In the genomic region with DNA sequence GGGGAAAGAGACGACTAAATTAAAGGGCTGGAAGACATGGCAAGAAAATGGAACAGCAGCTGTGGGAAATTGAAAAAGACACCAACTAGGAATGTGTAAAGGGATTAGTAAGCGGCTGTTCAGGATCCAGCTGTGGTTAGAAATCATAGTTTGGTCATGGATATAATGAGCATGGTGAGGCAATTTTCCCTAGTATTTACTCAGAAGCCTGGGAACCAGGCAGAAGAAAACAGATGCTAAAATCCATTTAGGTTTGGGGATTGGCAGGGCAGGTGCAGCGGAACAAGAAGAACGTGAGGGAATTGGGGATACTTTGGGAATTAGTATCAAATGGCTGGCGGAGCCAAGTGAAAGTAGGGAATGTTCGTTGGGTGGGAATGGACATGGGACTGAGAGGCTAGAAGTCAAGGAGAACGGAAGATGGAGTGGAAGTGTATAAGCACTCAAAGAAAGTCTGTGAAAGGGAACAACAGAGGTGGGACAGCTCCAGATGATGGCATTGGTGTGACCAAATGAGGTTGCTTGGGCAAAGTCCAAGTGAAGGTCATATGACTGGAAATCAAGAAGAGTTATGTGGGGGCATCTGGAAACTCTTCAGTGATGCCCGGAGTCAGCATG, we compare ENCODE assay signal across 19 mouse cellular contexts.
"Had no signal": no experiment of that assay in that cellular context is flagged by ENCODE, and none has a peak within 500 bp of the region (broad histone marks: within the 10 kb centered on the region; RNA-seq: fewer than 3 reads in every experiment).

No protein-coding gene starts in this region.

- H3K9me3 ChIP-seq: kidney, embryonic 15.5 days; limb, embryonic 12.5 days; liver, embryonic 13.5 days; midbrain, embryonic 12.5 days; midbrain, embryonic 15.5 days; neural tube, embryonic 13.5 days; stomach, embryonic 15.5 days had no signal

- H3K27me3 ChIP-seq: kidney, embryonic 15.5 days; limb, embryonic 12.5 days; liver, embryonic 13.5 days; midbrain, embryonic 12.5 days; midbrain, embryonic 15.5 days; neural tube, embryonic 13.5 days; stomach, embryonic 15.5 days had no signal

- H3K4me3 ChIP-seq: kidney, embryonic 15.5 days; left cerebral cortex, adult 2 months; limb, embryonic 12.5 days; liver, embryonic 13.5 days; midbrain, embryonic 12.5 days; midbrain, embryonic 15.5 days; neural tube, embryonic 13.5 days; stomach, embryonic 15.5 days had no signal

- ATAC-seq: midbrain, embryonic 15.5 days had no signal

- H3K27ac ChIP-seq: kidney, embryonic 15.5 days; left cerebral cortex, adult 2 months; limb, embryonic 12.5 days; liver, embryonic 13.5 days; midbrain, embryonic 12.5 days; midbrain, embryonic 15.5 days; neural tube, embryonic 13.5 days; stomach, embryonic 15.5 days had no signal

- H3K36me3 ChIP-seq: kidney, embryonic 15.5 days; limb, embryonic 12.5 days; liver, embryonic 13.5 days; midbrain, embryonic 12.5 days; midbrain, embryonic 15.5 days; neural tube, embryonic 13.5 days; stomach, embryonic 15.5 days had no signal

- H3K4me2 ChIP-seq: kidney, embryonic 15.5 days; limb, embryonic 12.5 days; liver, embryonic 13.5 days; midbrain, embryonic 12.5 days; midbrain, embryonic 15.5 days; neural tube, embryonic 13.5 days; stomach, embryonic 15.5 days had no signal

- H3K9ac ChIP-seq: kidney, embryonic 15.5 days; limb, embryonic 12.5 days; liver, embryonic 13.5 days; midbrain, embryonic 12.5 days; midbrain, embryonic 15.5 days; neural tube, embryonic 13.5 days; stomach, embryonic 15.5 days had no signal

- H3K4me1 ChIP-seq: kidney, embryonic 15.5 days; limb, embryonic 12.5 days; liver, embryonic 13.5 days; midbrain, embryonic 12.5 days; midbrain, embryonic 15.5 days; neural tube, embryonic 13.5 days; stomach, embryonic 15.5 days had no signal

- DNase-seq: kidney, postnatal 10 days; kidney, postnatal 36 days; layer of hippocampus, postnatal 36 days; liver, embryonic 13.5 days; lung, adult 2 months; lung, postnatal 14 days; lung, postnatal 4 days; retina, postnatal 1 day; right cerebral cortex, postnatal 25 days; spleen, adult 18-20 months; thymus, adult 18-20 months; thymus, postnatal 36 days had no signal
